Mouse (Mus musculus) ES-Bruce4 (cell line): ENCODE results near the gene Chmp3.

Experiments
- CTCF ChIP-seq: IDR thresholded peaks from one replicate; pipeline ENCODE4 v1.8.1; 2011; ENCODE audit warnings: low read depth, low read length
- EP300 ChIP-seq: IDR thresholded peaks from 2 replicates; pipeline ENCODE4 v1.6.1; 2011; ENCODE audit warnings: low read depth, low read length; ENCODE audit not compliant: insufficient read depth
- POLR2A ChIP-seq: IDR thresholded peaks from one replicate; pipeline ENCODE4 v1.8.1; 2011; ENCODE audit warnings: low read length; ENCODE audit not compliant: insufficient read depth

GRCm38 (mm10) chr6:71530176-71530575 lies 13.4 kb upstream of the Chmp3 start:
- TF ChIP-seq EP300: no peak
- TF ChIP-seq POLR2A: no peak
- no peak for TF ChIP-seq CTCF
